Mouse (Mus musculus) lung, postnatal 4 days (tissue): Measurements from ENCODE around the gene Stim1.
"Not testable (repeated sequence)": the region's sequence is repeated elsewhere in the genome, so short reads cannot be mapped to it uniquely, and the experiment has no call there.

Source experiments
- DNase-seq, 2 experiments: peaks; one replicate each; pipeline ENCODE4 v3.0.0; 2021

Gene Stim1

GRCm38 (mm10) chr7:102370526-102370925, 102.9 kb downstream of the Stim1 start:
- DNase-seq, result no peak

- DNase-seq, result no peak
Observed at GRCm38 (mm10) chr7:102373382-102374072, 105.9 kb downstream of the Stim1 start.

- DNase-seq, result no peak
Observed at GRCm38 (mm10) chr7:102383221-102383620, 115.6 kb downstream of the Stim1 start.

GRCm38 (mm10) chr7:102385973-102386372, 118.4 kb downstream of the Stim1 start:
- DNase-seq, result no peak

GRCm38 (mm10) chr7:102389082-102389481, 121.5 kb downstream of the Stim1 start:
- DNase-seq, result no peak

- DNase-seq, result no peak
Observed at GRCm38 (mm10) chr7:102393898-102394297, 126.3 kb downstream of the Stim1 start.

GRCm38 (mm10) chr7:102395894-102396293, 128.3 kb downstream of the Stim1 start:
- no peak for DNase-seq

GRCm38 (mm10) chr7:102396331-102396730, 128.7 kb downstream of the Stim1 start:
- no peak for DNase-seq

GRCm38 (mm10) chr7:102399180-102399731, 131.7 kb downstream of the Stim1 start:
- no peak for DNase-seq

- no peak for DNase-seq
Observed at GRCm38 (mm10) chr7:102404118-102404517, 136.5 kb downstream of the Stim1 start.

- no peak for DNase-seq
Observed at GRCm38 (mm10) chr7:102407440-102407839, 139.8 kb downstream of the Stim1 start.

GRCm38 (mm10) chr7:102415272-102415671, 147.7 kb downstream of the Stim1 start:
- DNase-seq, result not testable (repeated sequence)

GRCm38 (mm10) chr7:102415841-102416240, 148.2 kb downstream of the Stim1 start:
- no peak for DNase-seq

GRCm38 (mm10) chr7:102417398-102417797, 149.8 kb downstream of the Stim1 start:
- peak; percentile 34 to 67 for DNase-seq

GRCm38 (mm10) chr7:102422036-102422435, 154.4 kb downstream of the Stim1 start:
- DNase-seq, result no peak

- no peak for DNase-seq
Observed at GRCm38 (mm10) chr7:102425933-102426685, 158.5 kb downstream of the Stim1 start.

GRCm38 (mm10) chr7:102434344-102434743, 166.7 kb downstream of the Stim1 start:
- DNase-seq, result no peak

- no peak for DNase-seq
Observed at GRCm38 (mm10) chr7:102440822-102441656, 173.4 kb downstream of the Stim1 start.

GRCm38 (mm10) chr7:102441657-102442391, 174.2 kb downstream of the Stim1 start, which contains the start of gene Rrm1:
Rrm1 (plus strand) TSS chr7:102441695.
- peak; percentile 95 to 96 for DNase-seq

GRCm38 (mm10) chr7:102442432-102442831, 174.8 kb downstream of the Stim1 start:
- no peak for DNase-seq

GRCm38 (mm10) chr7:102444301-102444700, 176.7 kb downstream of the Stim1 start:
- DNase-seq, result no peak

- DNase-seq, result no peak
Observed at GRCm38 (mm10) chr7:102446438-102446837, 178.8 kb downstream of the Stim1 start.
